Mouse (Mus musculus) 3T3-L1 (cell line): ENCODE data around the gene Nufip1.

Experiments used
- DNase-seq: peaks from one replicate; pipeline ENCODE4 v3.0.0-alpha.2; 2015; ENCODE audit warnings: low read depth, low spot score

Nufip1 gene

GRCm38 (mm10) chr14:76178447-76178846, 67.8 kb downstream of the Nufip1 start:
- no peak for DNase-seq

- DNase-seq: no peak
Measured at GRCm38 (mm10) chr14:76179343-76179742, 68.7 kb downstream of the Nufip1 start.

- DNase-seq: no peak
Measured at GRCm38 (mm10) chr14:76185358-76185757, 74.7 kb downstream of the Nufip1 start.

- DNase-seq: no peak
Measured at GRCm38 (mm10) chr14:76186299-76186698, 75.6 kb downstream of the Nufip1 start.
